Mouse (Mus musculus) E14TG2a.4 (cell line): ENCODE data around the gene Rap1b.

ENCODE experiments used
- CTCF ChIP-seq: conservative IDR thresholded peaks from 2 replicates; pipeline ENCODE4 v1.5.1; 2014; ENCODE audit warnings: low read length
- POU5F1 ChIP-seq: IDR thresholded peaks from 2 replicates; pipeline ENCODE4 v1.6.1; 2014; ENCODE audit warnings: low read length, borderline replicate concordance

GRCm38 (mm10) chr10:117797106-117797505, 48.7 kb downstream of the Rap1b start:
- no peak for TF ChIP-seq POU5F1
- no peak for TF ChIP-seq CTCF
